Mouse (Mus musculus) kidney, adult 2 months (tissue): Measurements from ENCODE around the gene Frmpd2. TPM values are rescaled to one million over a fixed set of nuclear protein-coding genes. Genes with fewer than 3 reads are reported as not detected.
"Not testable (repeated sequence)": the region's sequence is repeated elsewhere in the genome, so short reads cannot be mapped to it uniquely, and the experiment has no call there.

Experiments
- DNase-seq: peaks from one replicate; pipeline ENCODE4 v3.0.0; 2021
- H3K27ac ChIP-seq: fragments of 200-500 bp; 2 replicates; pipeline ENCODE4 v1.5.1; 2012; ENCODE audit warnings: low read depth, low read length, control low read depth, inconsistent platforms; ENCODE audit not compliant: insufficient read depth
- H3K27me3 ChIP-seq: fragments of 200-500 bp; replicated peaks from 2 replicates; pipeline ENCODE4 v1.6.1; 2012; ENCODE audit warnings: mild to moderate bottlenecking, moderate library complexity, low read length, inconsistent platforms; ENCODE audit not compliant: control insufficient read depth, insufficient read depth
- H3K36me3 ChIP-seq: fragments of 200-500 bp; 2 replicates; pipeline ENCODE4 v1.6.1; 2012; ENCODE audit warnings: mild to moderate bottlenecking, moderate library complexity, low read length, inconsistent platforms; ENCODE audit not compliant: control insufficient read depth, insufficient read depth
- H3K4me1 ChIP-seq: fragments of 200-500 bp; 2 replicates; pipeline ENCODE4 v1.6.1; 2011; ENCODE audit warnings: low read length; ENCODE audit not compliant: control insufficient read depth, insufficient read depth
- H3K4me3 ChIP-seq: fragments of 200-500 bp; 2 replicates; pipeline ENCODE4 v1.5.1; 2011; ENCODE audit warnings: mild to moderate bottlenecking, low read depth, low read length, control low read depth; ENCODE audit not compliant: insufficient read depth
- CTCF ChIP-seq: fragments of 200-500 bp; conservative IDR thresholded peaks from 2 replicates; pipeline ENCODE4 v1.5.1; 2011; ENCODE audit warnings: low read depth, mild to moderate bottlenecking, control low read depth, low read length, moderate library complexity, mixed read lengths; ENCODE audit not compliant: insufficient read depth, insufficient read length
- POLR2A ChIP-seq: fragments of 200-500 bp; IDR thresholded peaks from one replicate; pipeline ENCODE4 v1.6.1; 2011; ENCODE audit warnings: low read depth, low read length, control low read depth
- WGBS: fragments of 180-500 bp; shearing (Covaris S2); methylation state at CpG from one replicate; pipeline ENCODE4 v1.1.7; 2018; 5-methylcytosine and 5-hydroxymethylcytosine counted together
- polyA plus RNA-seq: library from polyadenylated mRNA; depleted of rRNA; stranded (reverse); fragments of >200 nt; gene quantifications from 2 replicates; pipeline ENCODE4 v1.2.3, GENCODE M21; 2012; rRNA removed

Gene Frmpd2
- polyA plus RNA-seq: 0.16 TPM in 1 of 2 replicates, not detected in the other

DNA sequence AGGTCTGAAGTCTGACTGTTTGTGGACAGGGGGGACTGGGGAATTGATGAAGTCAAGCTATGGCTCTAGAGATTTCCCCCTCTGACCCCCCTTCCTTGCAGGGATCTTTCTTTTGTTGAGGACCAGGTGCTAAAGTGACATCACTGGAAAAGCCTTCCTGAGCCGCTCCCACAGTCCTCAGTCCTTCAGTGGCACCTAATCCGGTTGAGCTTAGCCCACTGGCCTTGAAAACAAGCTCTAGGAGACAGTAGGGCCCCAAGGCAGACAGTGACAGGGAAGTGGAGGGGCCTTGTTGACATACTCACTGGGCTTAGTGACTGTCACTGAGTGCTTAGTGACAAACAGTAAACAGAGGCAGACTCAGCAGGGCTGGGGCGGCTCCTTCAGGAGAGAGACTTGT, at the start of gene Frmpd2:
TSS of gene Frmpd2 (plus strand) at position 366 of the 400 bp plus-strand sequence.
- Histone ChIP-seq H3K27me3 (no peaks in the 10 kb centered on the region), H3K4me1 (no peaks in the 10 kb centered on the region), H3K36me3 (no peaks in the 10 kb centered on the region), H3K27ac (no peak within 1 kb of the TSS), H3K4me3 (no peak within 1 kb of the TSS)
- TF ChIP-seq CTCF (no peak), POLR2A (no peak)
- DNase-seq: no peak
- WGBS: 68% methylated on average over 3 of the region's 3 CpGs

- WGBS: 77% methylated on average over 1 of the region's 1 CpGs
These were observed 48.5 kb upstream of the Frmpd2 start for GRCm38 (mm10) chr14:33423003-33423402.

GRCm38 (mm10) chr14:33424124-33424523, 47.4 kb upstream of the Frmpd2 start:
- DNase-seq: no peak

More at GRCm38 (mm10) chr14:33423003-33423402, 48.5 kb upstream of the Frmpd2 start:
- Histone ChIP-seq H3K36me3 (no peaks in the 10 kb centered on the region), H3K27ac (no peak overlapping the region), H3K27me3 (no peaks in the 10 kb centered on the region), H3K4me1 (peaks cover 8% of the 10 kb centered on the region), H3K4me3 (no peak overlapping the region)
- TF ChIP-seq POLR2A: no peak
- no peak for TF ChIP-seq CTCF
- no peak for DNase-seq

DNA sequence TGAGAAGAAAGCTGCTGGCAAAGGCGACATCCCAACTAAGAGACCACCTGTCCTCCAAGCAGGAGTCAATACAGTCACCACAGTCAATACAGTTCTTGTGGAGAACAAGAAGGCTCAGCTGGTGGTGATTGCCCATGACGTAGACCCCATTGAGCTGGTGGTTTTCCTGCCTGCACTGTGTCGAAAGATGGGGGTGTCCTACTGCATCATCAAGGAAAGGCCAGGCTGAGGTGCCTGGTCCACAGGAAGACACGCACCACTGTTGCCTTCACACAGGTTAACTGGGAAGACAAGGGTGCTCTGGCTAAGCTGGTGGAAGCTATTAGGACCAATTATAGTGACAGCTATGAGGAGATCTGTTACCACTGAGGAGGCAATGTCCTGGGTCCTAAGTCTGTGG, 39.0 kb upstream of the Frmpd2 start:
- not testable (repeated sequence) for H3K27me3 ChIP-seq, H3K4me1 ChIP-seq, H3K36me3 ChIP-seq, H3K4me3 ChIP-seq, H3K27ac ChIP-seq, DNase-seq
- 94% methylated on average over 4 of the region's 4 CpGs for WGBS

More at GRCm38 (mm10) chr14:33424124-33424523, 47.4 kb upstream of the Frmpd2 start:
- H3K4me1 ChIP-seq: peaks cover 4% of the 10 kb centered on the region; the same call in 1 of the 2 replicates
- H3K27ac ChIP-seq: no peak overlapping the region
- H3K27me3 ChIP-seq: no peaks in the 10 kb centered on the region
- no peak overlapping the region for H3K4me3 ChIP-seq
- no peak for TF ChIP-seq CTCF
- no peak for TF ChIP-seq POLR2A
- no peaks in the 10 kb centered on the region for H3K36me3 ChIP-seq

- Histone ChIP-seq H3K4me1 (peaks cover 7% of the 10 kb centered on the region; the same call in 1 of the 2 replicates), H3K27me3 (no peaks in the 10 kb centered on the region), H3K4me3 (no peak overlapping the region), H3K27ac (no peak overlapping the region), H3K36me3 (no peaks in the 10 kb centered on the region)
- DNase-seq: no peak
- TF ChIP-seq POLR2A (no peak), CTCF (no peak)
- WGBS: 67% methylated on average over 2 of the region's 2 CpGs
These were observed 27.7 kb upstream of the Frmpd2 start for GRCm38 (mm10) chr14:33443780-33444179.

GRCm38 (mm10) chr14:33445962-33446361, 25.5 kb upstream of the Frmpd2 start:
- no peaks in the 10 kb centered on the region for H3K27me3 ChIP-seq
- WGBS: 36% methylated on average over 3 of the region's 3 CpGs
- H3K36me3 ChIP-seq: no peaks in the 10 kb centered on the region
- peaks cover 7% of the 10 kb centered on the region; the same call in 1 of the 2 replicates for H3K4me1 ChIP-seq
- DNase-seq: no peak
- H3K27ac ChIP-seq: no peak overlapping the region
- H3K4me3 ChIP-seq: peak overlapping the region; percentile 80; the same call in 1 of the 2 replicates
- TF ChIP-seq CTCF (no peak), POLR2A (no peak)

GRCm38 (mm10) chr14:33446561-33447023, 24.9 kb upstream of the Frmpd2 start:
- DNase-seq: no peak
- Histone ChIP-seq H3K27me3 (no peaks in the 10 kb centered on the region), H3K27ac (peak overlapping the region; percentile 33; the same call in 1 of the 2 replicates), H3K4me1 (peaks cover 7% of the 10 kb centered on the region; the same call in 1 of the 2 replicates), H3K36me3 (no peaks in the 10 kb centered on the region), H3K4me3 (peak overlapping the region; percentile 80)
- WGBS: 3% methylated on average over 72 of the region's 72 CpGs
- TF ChIP-seq CTCF (no peak), POLR2A (no peak)
